Comparison of ENCODE assay signal across 8 mouse cellular contexts in the genomic region with DNA sequence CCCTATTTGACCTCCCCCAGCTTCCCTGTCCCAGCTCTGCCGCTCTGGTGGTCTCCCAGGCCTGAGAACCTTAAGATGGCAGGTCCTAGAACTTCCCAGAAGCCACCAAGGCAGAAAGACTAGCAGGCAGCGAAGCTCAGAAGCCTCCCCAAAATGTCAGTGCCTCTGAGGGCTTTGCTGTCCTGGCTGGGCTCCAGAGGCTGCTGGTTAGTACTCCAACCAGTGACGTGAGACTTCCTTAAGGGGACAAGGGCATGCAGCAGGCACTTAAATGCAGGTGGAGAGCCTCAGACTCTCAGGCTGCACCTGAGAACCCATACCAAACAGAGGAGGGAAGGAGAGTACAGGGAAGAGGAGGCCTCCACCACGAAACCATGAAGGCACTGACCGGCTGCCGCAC. TPM values are rescaled to one million over a fixed set of nuclear protein-coding genes. Genes with fewer than 3 reads are reported as not detected.
DNase-seq lines count a peak whose midpoint lies in the region; ATAC-seq and TF ChIP-seq lines count a peak whose summit lies in the region.

No protein-coding gene starts in this region.

- peak; percentile 47 to 57 for DNase-seq in heart, adult 18-20 months
- no peak for DNase-seq in heart, adult 11 months
- DNase-seq in cerebellum, adult 18-20 months, result peak; percentile 62 to 63
- DNase-seq in lung, embryonic 14.5 days, result peak; percentile 28
- no peak for DNase-seq in embryo, embryonic 10.5 days (ENCODE audit: low spot score)
- DNase-seq in spleen, adult 18-20 months, result no peak
- no peak for DNase-seq in layer of hippocampus, adult 8-10 months (ENCODE audit: low spot score in 2 of 2)

- H3K9me3 ChIP-seq in intestine, embryonic 16.5 days (ENCODE audit: control insufficient read depth, low read length), result no peaks in the 10 kb centered on the region
- no peaks in the 10 kb centered on the region for H3K9me3 ChIP-seq in lung, embryonic 14.5 days (ENCODE audit: low read depth, low read length)

- H3K9ac ChIP-seq in intestine, embryonic 16.5 days (ENCODE audit: low read depth, low read length), result peak overlapping the region; percentile 92
- no peak overlapping the region for H3K9ac ChIP-seq in lung, embryonic 14.5 days

- H3K36me3 ChIP-seq in intestine, embryonic 16.5 days (ENCODE audit: control insufficient read depth, insufficient read depth, low read length), result peaks cover 22% of the 10 kb centered on the region
- H3K36me3 ChIP-seq in lung, embryonic 14.5 days (ENCODE audit: insufficient read depth), result peaks cover 54% of the 10 kb centered on the region

- peaks cover 44% of the 10 kb centered on the region for H3K4me1 ChIP-seq in intestine, embryonic 16.5 days (ENCODE audit: control insufficient read depth, insufficient read depth, low read length)
- H3K4me1 ChIP-seq in lung, embryonic 14.5 days (ENCODE audit: insufficient read depth), result no peaks in the 10 kb centered on the region

- no peak for ATAC-seq in intestine, embryonic 16.5 days
- ATAC-seq in lung, embryonic 14.5 days (ENCODE audit: insufficient read depth), result no peak

- 82% methylated on average over 6 of the region's 6 CpGs for WGBS in intestine, embryonic 16.5 days
- WGBS in lung, embryonic 14.5 days, result 72% methylated on average over 6 of the region's 6 CpGs

- H3K27ac ChIP-seq in intestine, embryonic 16.5 days (ENCODE audit: low read length), result peak overlapping the region; percentile 83
- peak overlapping the region; percentile 51; the same call in 1 of the 2 replicates for H3K27ac ChIP-seq in lung, embryonic 14.5 days (ENCODE audit: low read depth)

- no peak overlapping the region for H3K4me2 ChIP-seq in intestine, embryonic 16.5 days (ENCODE audit: low read depth, low read length)
- H3K4me2 ChIP-seq in lung, embryonic 14.5 days, result no peak overlapping the region

- no peaks in the 10 kb centered on the region for H3K27me3 ChIP-seq in intestine, embryonic 16.5 days (replicated peaks; ENCODE audit: control insufficient read depth, insufficient read depth, low read length)
- no peaks in the 10 kb centered on the region for H3K27me3 ChIP-seq in lung, embryonic 14.5 days (ENCODE audit: insufficient read depth, low read length)

- no peak for TF ChIP-seq CTCF in lung, embryonic 14.5 days (IDR thresholded peaks at IDR 0.05; ENCODE audit: low read depth)

- H3K4me3 ChIP-seq in intestine, embryonic 16.5 days (ENCODE audit: low read length), result no peak overlapping the region
- no peak overlapping the region for H3K4me3 ChIP-seq in lung, embryonic 14.5 days (ENCODE audit: low read depth, low read length)

RNA-seq across cellular contexts. Expression of a gene that starts 3.6 kb away (rescaled TPM):
- 10 to 100 TPM; 98.8 to 98.9 TPM for total RNA-seq in heart, adult 18-20 months (2021)
- polyA plus RNA-seq in intestine, embryonic 16.5 days (2015; fragmentation: Nextera tagmentation; extraction: Ambion mirVana), result 83.7 and 88.3 TPM in 2 replicates
- polyA plus RNA-seq in lung, embryonic 14.5 days (2014; fragmentation: Nextera tagmentation; extraction: Ambion mirVana), result 103 and 117 TPM in 2 replicates
- 100 to 1,000 TPM; 147 to 166 (median 151) TPM for total RNA-seq in layer of hippocampus, adult 8-10 months (2022)

RNA-seq across cellular contexts. Expression of a gene that starts 31.6 kb away (rescaled TPM):
- 1 to 10 TPM; 3.8 to 4.5 TPM for total RNA-seq in heart, adult 18-20 months (2021)
- polyA plus RNA-seq in intestine, embryonic 16.5 days (2015; fragmentation: Nextera tagmentation; extraction: Ambion mirVana), result 32.6 and 35.6 TPM in 2 replicates
- 27.3 and 29.2 TPM in 2 replicates for polyA plus RNA-seq in lung, embryonic 14.5 days (2014; fragmentation: Nextera tagmentation; extraction: Ambion mirVana)
- total RNA-seq in layer of hippocampus, adult 8-10 months (2022), result 1 to 10 TPM; 2.0 to 2.6 (median 2.3) TPM

RNA-seq across cellular contexts. Expression of a gene that starts 38.1 kb away (rescaled TPM):
- total RNA-seq in heart, adult 18-20 months (2021), result 1 to 10 TPM; 1.9 to 4.1 TPM
- 72.7 and 87.8 TPM in 2 replicates for polyA plus RNA-seq in intestine, embryonic 16.5 days (2015; fragmentation: Nextera tagmentation; extraction: Ambion mirVana)
- 33.1 and 38.0 TPM in 2 replicates for polyA plus RNA-seq in lung, embryonic 14.5 days (2014; fragmentation: Nextera tagmentation; extraction: Ambion mirVana)
- total RNA-seq in layer of hippocampus, adult 8-10 months (2022), result 10 to 100 TPM in 2 of 4 experiments, 1 to 10 TPM in 2; 8.3 to 14.6 (median 11.2) TPM

RNA-seq across cellular contexts. Expression of a gene that starts 41.3 kb away (rescaled TPM):
- under 1 TPM in 1 of 2 experiments, not detected in 1; 0.08 TPM for total RNA-seq in heart, adult 18-20 months (2021)
- polyA plus RNA-seq in intestine, embryonic 16.5 days (2015; fragmentation: Nextera tagmentation; extraction: Ambion mirVana), result 0.23 and 0.32 TPM in 2 replicates
- polyA plus RNA-seq in lung, embryonic 14.5 days (2014; fragmentation: Nextera tagmentation; extraction: Ambion mirVana), result 0.09 and 0.20 TPM in 2 replicates
- 10 to 100 TPM; 47.3 to 63.6 (median 51.9) TPM for total RNA-seq in layer of hippocampus, adult 8-10 months (2022)

RNA-seq across cellular contexts. Expression of a gene that starts 49.7 kb away (rescaled TPM):
- total RNA-seq in heart, adult 18-20 months (2021), result under 1 TPM in 1 of 2 experiments, not detected in 1; 0.08 TPM
- polyA plus RNA-seq in intestine, embryonic 16.5 days (2015; fragmentation: Nextera tagmentation; extraction: Ambion mirVana), result 0.48 and 0.73 TPM in 2 replicates
- 0.11 and 0.18 TPM in 2 replicates for polyA plus RNA-seq in lung, embryonic 14.5 days (2014; fragmentation: Nextera tagmentation; extraction: Ambion mirVana)
- total RNA-seq in layer of hippocampus, adult 8-10 months (2022), result 1 to 10 TPM; 3.2 to 4.9 (median 3.8) TPM

Comparison
In these comparisons a context has a peak if more than half of its experiments do, and no peak if none do; other contexts are left out.
1. DNase-seq: peak in heart, adult 18-20 months (2 of 2), cerebellum, adult 18-20 months (2 of 2) and lung, embryonic 14.5 days (single experiment); none in heart, adult 11 months (single experiment), embryo, embryonic 10.5 days (single experiment), spleen, adult 18-20 months (0 of 2) and layer of hippocampus, adult 8-10 months (0 of 2).